Mouse (Mus musculus) spleen, adult 2 months (tissue): ENCODE results near the gene Pvalb. TPM values are rescaled to one million over a fixed set of nuclear protein-coding genes. Genes with fewer than 3 reads are reported as not detected.
A peak's percentile ranks its signal among the peaks of the same experiment; 100 is the strongest.

Source experiments
- DNase-seq, 2 experiments: peaks; one replicate each; pipeline versions ENCODE4 v3.0.0 to v3.0.0-alpha.2; 2012 to 2021; ENCODE audit warnings: low spot score in 2 of 2, low read depth in 1 of 2
- H3K27ac ChIP-seq: fragments of 200-500 bp; 2 replicates; pipeline ENCODE4 v1.5.1; 2012; ENCODE audit warnings: low read length, inconsistent platforms; ENCODE audit not compliant: insufficient read depth
- H3K27me3 ChIP-seq: fragments of 200-500 bp; 2 replicates; pipeline ENCODE4 v1.6.1; 2012; ENCODE audit warnings: mild to moderate bottlenecking, moderate library complexity, low read length, inconsistent platforms; ENCODE audit not compliant: control insufficient read depth, insufficient read depth
- H3K36me3 ChIP-seq: fragments of 200-500 bp; 2 replicates; pipeline ENCODE4 v1.6.1; 2012; ENCODE audit warnings: mild to moderate bottlenecking, low read length, inconsistent platforms; ENCODE audit not compliant: control insufficient read depth, insufficient read depth
- H3K4me1 ChIP-seq: fragments of 200-500 bp; 2 replicates; pipeline ENCODE4 v1.6.1; 2011; ENCODE audit warnings: inconsistent platforms; ENCODE audit not compliant: control insufficient read depth, insufficient read depth, insufficient read length
- H3K4me3 ChIP-seq: fragments of 200-500 bp; 2 replicates; pipeline ENCODE4 v1.5.1; 2011; ENCODE audit warnings: mild to moderate bottlenecking, inconsistent platforms; ENCODE audit not compliant: insufficient read depth, insufficient read length; ENCODE audit errors: extremely low read depth
- CTCF ChIP-seq: fragments of 200-500 bp; IDR thresholded peaks from 2 replicates; pipeline ENCODE4 v1.5.1; 2011; ENCODE audit warnings: mild to moderate bottlenecking, inconsistent platforms; ENCODE audit not compliant: insufficient read depth, insufficient read length, insufficient replicate concordance; ENCODE audit errors: extremely low read depth
- POLR2A ChIP-seq: fragments of 200-500 bp; IDR thresholded peaks from 2 replicates; pipeline ENCODE4 v1.6.1; 2011; ENCODE audit warnings: low read depth, low read length, inconsistent platforms
- WGBS: fragments of 180-500 bp; shearing (Covaris S2); methylation state at CpG from one replicate; pipeline ENCODE4 v1.1.7; 2018; 5-methylcytosine and 5-hydroxymethylcytosine counted together
- polyA plus RNA-seq: library from polyadenylated mRNA; depleted of rRNA; stranded (reverse); fragments of >200 nt; gene quantifications from 2 replicates; pipeline ENCODE4 v1.2.3, GENCODE M21; 2012

The Pvalb gene
- polyA plus RNA-seq, 1 experiment, result not detected

- peak overlapping the region; percentile 26; the same call in 1 of the 2 replicates for H3K27ac ChIP-seq
- TF ChIP-seq CTCF, result no peak
- no peak for TF ChIP-seq POLR2A
- H3K36me3 ChIP-seq, result no peaks in the 10 kb centered on the region; the same call in 1 of the 2 replicates
- peaks cover 16% of the 10 kb centered on the region for H3K4me1 ChIP-seq
- H3K27me3 ChIP-seq, result no peaks in the 10 kb centered on the region
- WGBS, result 27% methylated on average over 4 of the region's 4 CpGs
- DNase-seq, result peak; percentile 63 to 73
- no peak overlapping the region for H3K4me3 ChIP-seq
Observed at GRCm38 (mm10) chr15:78165292-78165691, 40.9 kb downstream of the Pvalb start.

GRCm38 (mm10) chr15:78164466-78164865 lies 41.7 kb downstream of the Pvalb start:
- no peaks in the 10 kb centered on the region; the same call in 1 of the 2 replicates for H3K36me3 ChIP-seq

GRCm38 (mm10) chr15:78161946-78162345 lies 44.3 kb downstream of the Pvalb start:
- 44% methylated on average over 9 of the region's 9 CpGs for WGBS
- peak in 1 of 2 experiments; percentile 50 for DNase-seq
- no peak overlapping the region for H3K4me3 ChIP-seq
- peaks cover 15% of the 10 kb centered on the region for H3K4me1 ChIP-seq
- TF ChIP-seq POLR2A (no peak), CTCF (no peak)
- peak overlapping the region; percentile 47 for H3K27ac ChIP-seq
- H3K27me3 ChIP-seq, result no peaks in the 10 kb centered on the region
- H3K36me3 ChIP-seq, result no peaks in the 10 kb centered on the region; the same call in 1 of the 2 replicates

More at GRCm38 (mm10) chr15:78164466-78164865, 41.7 kb downstream of the Pvalb start:
- Histone ChIP-seq H3K4me1 (peaks cover 15% of the 10 kb centered on the region), H3K4me3 (no peak overlapping the region), H3K27me3 (no peaks in the 10 kb centered on the region), H3K27ac (no peak overlapping the region)
- no peak for DNase-seq
- TF ChIP-seq CTCF (no peak), POLR2A (no peak)
- WGBS, result 89% methylated on average over 11 of the region's 11 CpGs

- DNase-seq, result no peak
- no peak overlapping the region for H3K27ac ChIP-seq
- 91% methylated on average over 5 of the region's 5 CpGs for WGBS
Observed at GRCm38 (mm10) chr15:78158335-78158734, 47.9 kb downstream of the Pvalb start.

GRCm38 (mm10) chr15:78157824-78158223 lies 48.4 kb downstream of the Pvalb start:
- no peaks in the 10 kb centered on the region; the same call in 1 of the 2 replicates for H3K4me1 ChIP-seq
- TF ChIP-seq POLR2A (no peak), CTCF (no peak)
- DNase-seq, result no peak
- no peak overlapping the region for H3K27ac ChIP-seq
- H3K36me3 ChIP-seq, result no peaks in the 10 kb centered on the region
- no peaks in the 10 kb centered on the region for H3K27me3 ChIP-seq
- WGBS, result 52% methylated on average over 4 of the region's 4 CpGs
- H3K4me3 ChIP-seq, result no peak overlapping the region

More at GRCm38 (mm10) chr15:78158335-78158734, 47.9 kb downstream of the Pvalb start:
- Histone ChIP-seq H3K27me3 (no peaks in the 10 kb centered on the region), H3K36me3 (no peaks in the 10 kb centered on the region; the same call in 1 of the 2 replicates), H3K4me1 (no peaks in the 10 kb centered on the region; the same call in 1 of the 2 replicates), H3K4me3 (no peak overlapping the region)
- TF ChIP-seq POLR2A, result no peak
- TF ChIP-seq CTCF, result no peak

GRCm38 (mm10) chr15:78157330-78157729 lies 48.9 kb downstream of the Pvalb start:
- Histone ChIP-seq H3K4me1 (no peaks in the 10 kb centered on the region; the same call in 1 of the 2 replicates), H3K36me3 (no peaks in the 10 kb centered on the region), H3K27me3 (no peaks in the 10 kb centered on the region), H3K4me3 (no peak overlapping the region), H3K27ac (no peak overlapping the region)
- TF ChIP-seq CTCF (no peak), POLR2A (no peak)
- no peak for DNase-seq
- WGBS, result 87% methylated on average over 8 of the region's 8 CpGs

- WGBS, result 63% methylated on average over 6 of the region's 6 CpGs
- DNase-seq, result no peak
- TF ChIP-seq CTCF (no peak), POLR2A (no peak)
- Histone ChIP-seq H3K36me3 (no peaks in the 10 kb centered on the region), H3K4me1 (no peaks in the 10 kb centered on the region), H3K27me3 (no peaks in the 10 kb centered on the region), H3K27ac (no peak overlapping the region), H3K4me3 (no peak overlapping the region)
Observed at GRCm38 (mm10) chr15:78155421-78155820, 50.8 kb downstream of the Pvalb start.
